Mouse (Mus musculus) C2C12 (cell line): ENCODE measurements at regions not wholly inside any gene's neighbourhood (a gene's known extent, or its start where the extent isn't known, plus 50 kb on each side); places are given as distances from the start of the nearest gene placed in this dataset.

Source experiments
- H3K27me3 ChIP-seq: one replicate; pipeline ENCODE4 v1.6.1; 2011; ENCODE audit not compliant: control insufficient read depth, insufficient read depth, insufficient read length
- H3K36me3 ChIP-seq: one replicate; pipeline ENCODE4 v1.6.1; 2011; ENCODE audit not compliant: control insufficient read depth, insufficient read depth
- H3K4me3 ChIP-seq: one replicate; pipeline ENCODE4 v1.5.1; 2011; ENCODE audit warnings: mild to moderate bottlenecking, control low read depth; ENCODE audit not compliant: poor library complexity, insufficient read depth, severe bottlenecking
- H3K79me2 ChIP-seq: one replicate; pipeline ENCODE4 v1.6.1; 2011; ENCODE audit not compliant: control insufficient read depth, insufficient read depth
- H3K79me3 ChIP-seq: one replicate; pipeline ENCODE4 v1.6.1; 2011; ENCODE audit warnings: low read depth, control low read depth
- H3ac ChIP-seq: one replicate; pipeline ENCODE3; 2011; ENCODE audit warnings: low read depth; ENCODE audit not compliant: control insufficient read depth, insufficient read length
- CEBPB ChIP-seq: IDR thresholded peaks from one replicate; pipeline ENCODE4 v1.6.1; 2011; ENCODE audit warnings: low read depth, mild to moderate bottlenecking, control low read depth, moderate library complexity
- CTCF ChIP-seq: IDR thresholded peaks from one replicate; pipeline ENCODE4 v1.5.1; 2011; ENCODE audit not compliant: control insufficient read depth, insufficient read depth, insufficient read length
- FOSL1 ChIP-seq: IDR thresholded peaks from one replicate; pipeline ENCODE4 v1.8.0; 2011; ENCODE audit warnings: mild to moderate bottlenecking, low read length; ENCODE audit not compliant: poor library complexity, insufficient read depth, severe bottlenecking
- MAX ChIP-seq: IDR thresholded peaks from one replicate; pipeline ENCODE4 v1.6.1; 2011; ENCODE audit warnings: mild to moderate bottlenecking, control low read depth
- MYOD1 ChIP-seq: IDR thresholded peaks from one replicate; pipeline ENCODE4 v1.6.1; 2011; ENCODE audit warnings: low read depth; ENCODE audit not compliant: control insufficient read depth, insufficient read length
- MYOG ChIP-seq: IDR thresholded peaks from one replicate; pipeline ENCODE4 v1.6.1; 2011; ENCODE audit not compliant: control insufficient read depth, insufficient read length; ENCODE audit errors: extremely low read depth
- USF1 ChIP-seq: IDR thresholded peaks from one replicate; pipeline ENCODE4 v1.6.1; 2011; ENCODE audit warnings: low read depth, mild to moderate bottlenecking, control low read depth, moderate library complexity

DNA sequence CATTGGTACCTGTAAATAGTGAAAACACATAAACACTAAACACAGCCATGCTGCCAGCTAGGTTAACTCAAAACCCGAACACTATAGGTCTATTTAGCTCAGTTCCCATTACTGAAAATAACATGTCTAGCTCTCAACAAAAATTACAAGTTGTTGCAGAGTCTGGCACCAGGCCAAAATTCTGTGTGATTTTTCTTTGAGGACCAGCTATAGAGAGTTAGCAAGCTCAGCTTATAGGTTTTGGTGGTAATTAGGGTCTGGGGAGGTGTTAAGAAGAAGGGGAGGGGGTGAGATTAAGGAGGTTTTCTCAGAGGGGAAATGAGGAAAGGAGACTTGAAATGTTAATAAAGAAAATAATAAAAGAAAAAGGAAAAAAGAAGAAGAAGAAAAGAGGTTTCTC, 480.9 kb upstream of the Alcam start:
- no peaks in the 10 kb centered on the region for H3K36me3 ChIP-seq
- H3ac ChIP-seq, result no peak overlapping the region
- H3K79me2 ChIP-seq, result no peaks in the 10 kb centered on the region
- H3K27me3 ChIP-seq, result no peaks in the 10 kb centered on the region
- no peak overlapping the region for H3K4me3 ChIP-seq
- TF ChIP-seq MAX (no peak), FOSL1 (no peak), MYOG (no peak), USF1 (no peak), CTCF (no peak), CEBPB (no peak), MYOD1 (no peak)
- no peaks in the 10 kb centered on the region for H3K79me3 ChIP-seq

DNA sequence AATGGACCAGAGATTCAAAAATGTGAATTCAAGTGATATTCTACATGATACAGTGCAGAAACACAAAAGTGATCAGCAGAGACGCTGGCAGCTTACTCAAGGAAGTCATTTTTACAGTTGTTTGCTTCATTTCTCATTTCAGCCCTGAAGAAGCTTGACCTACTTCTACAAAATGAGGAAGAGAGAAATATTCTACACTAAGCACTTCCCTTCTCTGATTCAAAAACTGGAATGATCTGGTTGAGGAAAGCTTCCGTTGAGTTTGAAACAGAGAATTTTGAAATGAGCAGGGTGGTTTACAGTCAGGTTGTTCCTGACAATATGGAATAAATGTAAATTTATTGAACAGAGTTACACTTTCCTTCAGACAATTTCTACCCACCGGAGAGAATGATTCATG, 478.1 kb upstream of the Alcam start:
- no peaks in the 10 kb centered on the region for H3K79me2 ChIP-seq
- TF ChIP-seq USF1 (no peak), MYOG (no peak), MYOD1 (no peak), CTCF (no peak), MAX (no peak), FOSL1 (no peak), CEBPB (no peak)

DNA sequence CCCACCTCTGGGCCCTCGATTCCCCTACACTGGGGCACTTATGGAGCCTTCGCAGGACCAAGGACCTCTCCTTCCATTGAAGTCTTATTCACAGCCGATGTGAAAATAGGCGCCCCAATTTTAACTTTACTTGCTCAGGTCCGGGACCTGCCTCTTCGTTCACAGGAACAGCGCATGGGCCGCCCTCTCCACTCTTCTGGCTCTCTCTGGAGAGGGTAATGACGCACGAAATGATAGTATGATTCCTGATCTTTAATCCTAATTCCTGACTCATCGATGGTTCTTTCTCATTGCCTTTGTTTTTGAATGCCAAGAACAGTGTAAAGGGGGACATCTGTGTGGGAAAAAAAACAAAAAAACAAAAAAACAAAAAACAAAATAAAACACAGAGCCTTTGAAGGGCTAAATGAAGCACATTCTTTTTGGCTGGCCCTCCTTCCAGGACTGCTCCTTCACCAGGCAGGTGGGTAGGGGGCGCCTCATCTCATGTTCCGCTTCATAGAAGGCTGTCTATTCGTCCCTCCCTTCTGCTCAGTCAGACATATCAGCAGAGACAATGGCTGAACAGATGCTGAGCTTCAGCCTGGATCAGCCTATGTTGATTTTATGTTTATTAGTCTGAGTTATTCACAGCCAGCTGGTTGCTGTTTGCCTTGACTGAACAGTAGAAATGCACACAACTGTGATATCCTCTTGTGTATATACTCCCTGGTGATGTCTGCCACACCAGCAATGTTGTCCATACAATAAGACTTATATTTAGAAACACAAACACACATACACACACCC, 438.8 kb upstream of the Alcam start:
- no peaks in the 10 kb centered on the region for H3K79me2 ChIP-seq
- H3K79me3 ChIP-seq, result no peaks in the 10 kb centered on the region
- TF ChIP-seq MYOD1 (no peak), MYOG (no peak), USF1 (no peak), CTCF (no peak), FOSL1 (no peak), CEBPB (no peak)
- H3K27me3 ChIP-seq, result no peaks in the 10 kb centered on the region
- H3K36me3 ChIP-seq, result no peaks in the 10 kb centered on the region
- H3K4me3 ChIP-seq, result no peak overlapping the region
- H3ac ChIP-seq, result no peak overlapping the region

More for the DNA sequence above, 478.1 kb upstream of the Alcam start:
- no peaks in the 10 kb centered on the region for H3K36me3 ChIP-seq
- no peaks in the 10 kb centered on the region for H3K79me3 ChIP-seq
- H3K4me3 ChIP-seq, result no peak overlapping the region
- no peaks in the 10 kb centered on the region for H3K27me3 ChIP-seq
- no peak overlapping the region for H3ac ChIP-seq

DNA sequence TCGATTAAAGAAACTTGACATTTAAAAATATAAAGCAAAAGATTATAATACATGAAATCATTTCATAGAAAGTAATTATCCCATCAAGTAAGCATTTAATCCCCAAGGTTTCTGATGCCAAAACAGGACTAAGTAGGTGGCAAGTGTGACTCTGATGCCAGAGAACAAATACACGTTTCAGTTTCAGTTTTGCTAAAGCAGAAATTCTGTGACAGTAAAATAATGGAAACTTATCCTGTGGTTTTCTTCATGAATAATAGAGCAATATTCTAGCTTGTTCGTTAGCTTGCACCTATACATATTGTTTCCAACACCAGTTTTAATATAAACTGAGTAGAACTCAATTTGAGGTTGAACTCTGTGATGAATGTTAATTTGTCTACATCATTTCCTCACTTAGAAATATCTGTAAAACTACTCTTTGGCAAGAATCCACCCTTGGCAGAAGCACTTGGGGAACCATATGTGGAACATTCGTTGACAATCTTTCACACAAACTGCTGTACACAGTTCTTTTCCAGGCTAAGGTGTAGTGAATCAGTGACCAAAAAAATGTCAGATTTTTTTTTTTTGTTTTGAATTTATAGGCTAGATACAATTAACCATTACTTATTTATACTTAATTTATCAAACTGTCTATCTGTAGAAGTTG, 425.7 kb upstream of the Alcam start:
- H3K79me3 ChIP-seq, result no peaks in the 10 kb centered on the region
- no peaks in the 10 kb centered on the region for H3K79me2 ChIP-seq
- no peaks in the 10 kb centered on the region for H3K36me3 ChIP-seq
- no peak overlapping the region for H3K4me3 ChIP-seq
- no peak overlapping the region for H3ac ChIP-seq
- no peaks in the 10 kb centered on the region for H3K27me3 ChIP-seq
- TF ChIP-seq MYOG (no peak), MAX (no peak), USF1 (no peak), CEBPB (no peak), MYOD1 (no peak), CTCF (no peak), FOSL1 (no peak)

DNA sequence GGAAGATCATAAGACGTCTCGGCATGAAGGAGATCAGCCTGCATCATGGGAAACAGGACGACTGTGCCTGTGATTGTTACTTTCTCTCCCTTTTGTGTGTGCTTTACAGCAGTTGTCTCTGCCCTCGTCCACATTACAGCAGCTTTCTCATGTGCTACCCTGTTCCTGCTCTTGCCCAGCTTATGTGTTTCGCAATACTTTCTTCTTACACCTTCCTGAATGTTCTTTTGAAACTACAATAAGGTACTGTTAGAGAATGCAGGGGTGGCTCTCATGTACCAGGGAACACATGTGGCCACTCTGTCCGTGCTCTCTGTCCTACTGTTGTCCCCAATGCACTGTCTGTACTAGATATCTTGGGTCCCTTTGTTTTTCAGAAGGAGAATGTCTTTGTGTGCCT, 414.0 kb upstream of the Alcam start:
- no peaks in the 10 kb centered on the region for H3K79me2 ChIP-seq
- H3K79me3 ChIP-seq, result no peaks in the 10 kb centered on the region
- no peaks in the 10 kb centered on the region for H3K27me3 ChIP-seq
- H3ac ChIP-seq, result no peak overlapping the region
- no peaks in the 10 kb centered on the region for H3K36me3 ChIP-seq
- TF ChIP-seq MYOG (no peak), FOSL1 (no peak), MAX (no peak), USF1 (no peak), CTCF (no peak), CEBPB (peak; percentile 29), MYOD1 (no peak)
- no peak overlapping the region for H3K4me3 ChIP-seq
